Mouse (Mus musculus) induced T-regulatory cell, adult 2 months (primary cell): ENCODE measurements around the gene Hoxb3.

Experiments
- DNase-seq: peaks from one replicate; pipeline ENCODE4 v3.0.0-alpha.2; 2012; ENCODE audit warnings: low read depth

The Hoxb3 gene

DNA sequence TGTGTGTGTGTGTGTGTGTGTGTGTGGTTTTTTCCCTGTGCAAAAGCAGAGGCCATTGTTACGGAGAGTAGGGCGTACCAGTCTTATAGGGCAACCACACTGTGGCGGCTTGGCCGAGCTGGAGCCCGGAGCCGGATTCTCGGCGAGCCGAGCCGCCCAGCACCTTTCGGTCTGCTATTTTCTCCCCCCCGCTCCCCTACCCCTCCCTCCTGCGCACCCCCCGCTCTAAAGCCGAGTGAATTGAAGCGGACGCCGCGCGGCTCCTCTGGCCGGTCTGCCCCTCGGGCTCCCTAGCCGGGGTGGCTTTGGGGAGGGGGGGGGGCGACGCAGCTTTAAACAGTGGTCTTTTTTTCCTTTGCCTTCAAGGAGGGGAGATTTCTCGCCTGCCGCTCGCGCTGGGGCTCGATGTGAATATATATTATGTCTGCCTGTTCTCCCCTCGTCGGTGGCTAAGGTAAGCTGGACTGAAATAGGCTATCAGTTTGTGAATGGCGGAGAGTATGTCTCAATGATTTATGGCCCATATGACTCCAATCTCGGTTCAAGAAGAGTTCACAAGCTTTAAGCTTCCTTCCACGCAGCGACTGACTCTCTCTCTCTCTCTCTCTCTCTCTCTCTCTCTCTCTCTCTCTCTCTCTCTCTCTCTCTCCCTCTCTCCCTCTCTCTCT, 17.7 kb downstream of the Hoxb3 start:
- DNase-seq, result no peak

DNA sequence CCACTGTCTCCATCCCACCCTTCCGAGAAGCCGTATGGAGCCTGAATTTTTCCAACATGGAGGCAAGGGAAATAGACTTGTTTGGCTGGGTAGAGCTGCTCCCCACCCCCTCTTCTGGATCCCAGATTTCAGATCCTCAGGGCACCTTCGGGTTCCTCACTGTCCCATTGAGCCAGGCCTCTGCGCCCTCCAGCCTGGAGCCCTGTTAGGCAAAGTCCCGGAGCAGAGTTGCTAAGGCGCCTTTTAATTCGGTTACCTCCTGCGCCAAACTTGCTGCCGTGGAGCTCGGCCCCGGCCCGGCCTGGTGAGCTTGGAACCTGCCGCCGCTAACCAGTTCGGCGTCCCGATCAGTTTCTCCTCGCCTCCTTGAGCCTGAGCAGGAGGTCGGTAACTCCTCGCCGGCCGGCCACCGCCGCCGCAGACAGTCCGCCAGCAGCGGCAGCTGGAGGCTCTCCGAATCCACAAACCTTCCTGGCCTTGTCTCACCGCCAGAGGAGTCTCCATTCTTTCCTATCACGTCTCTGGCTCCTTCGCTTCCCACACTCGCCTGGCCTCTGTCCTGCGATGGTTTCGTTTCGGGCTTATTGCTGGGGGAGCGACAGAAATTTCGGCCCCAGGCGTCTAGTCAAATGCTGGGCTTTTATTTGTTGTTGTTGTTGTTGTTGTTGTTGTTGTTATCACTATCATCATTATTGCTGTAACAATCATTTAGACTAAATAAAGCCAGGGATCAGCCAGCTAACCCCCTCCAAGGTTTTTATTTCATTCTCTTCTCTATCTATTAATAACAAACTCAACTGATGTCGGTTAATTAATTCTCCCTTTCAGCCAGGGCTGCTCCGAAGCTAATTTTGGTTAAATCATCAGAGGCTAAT, 18.8 kb downstream of the Hoxb3 start:
- no peak for DNase-seq

DNA sequence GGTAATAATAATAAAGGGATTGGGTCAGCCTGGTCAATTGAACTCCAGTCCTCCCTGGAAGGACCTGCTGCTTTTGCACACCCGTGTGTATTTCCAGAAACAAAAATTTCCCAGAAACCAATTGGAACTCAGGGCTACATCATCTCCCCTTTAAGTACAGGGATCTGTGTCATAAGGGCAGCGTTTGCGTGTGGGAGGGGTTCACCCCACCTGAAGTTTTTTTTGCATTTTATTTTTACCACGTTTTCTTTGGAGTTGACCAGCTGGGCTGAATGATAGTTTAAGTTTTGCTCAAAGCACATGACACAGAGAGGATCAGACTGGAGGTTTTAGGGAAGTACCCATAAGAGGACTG, 19.4 kb downstream of the Hoxb3 start:
- DNase-seq, result no peak

DNA sequence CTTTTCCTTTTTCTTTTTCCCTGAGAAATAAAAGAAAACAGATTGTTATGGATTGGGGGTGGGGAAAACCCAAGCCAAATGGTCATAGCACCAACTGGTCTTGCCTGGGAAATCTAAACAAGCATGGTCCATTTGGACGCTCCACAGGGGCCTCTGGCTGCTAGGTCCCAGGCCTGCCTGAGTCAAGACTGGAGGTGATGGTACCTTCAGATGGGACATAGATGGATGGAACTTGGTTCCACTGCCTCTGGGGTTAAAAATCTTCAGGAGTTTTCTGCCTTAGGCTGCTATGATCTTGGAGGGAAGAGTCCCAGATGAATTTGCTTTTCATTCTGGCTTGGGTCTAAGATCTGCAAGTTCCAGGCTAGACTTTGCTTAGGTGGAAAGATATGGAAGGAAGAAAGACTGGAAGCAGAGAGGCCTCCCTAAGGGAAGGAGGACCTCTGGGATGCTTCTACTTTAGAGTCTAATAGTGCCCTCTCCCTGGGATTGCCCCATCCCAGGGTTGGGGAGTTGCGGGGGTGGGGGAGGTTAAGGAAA, 20.1 kb downstream of the Hoxb3 start:
- DNase-seq, result no peak

DNA sequence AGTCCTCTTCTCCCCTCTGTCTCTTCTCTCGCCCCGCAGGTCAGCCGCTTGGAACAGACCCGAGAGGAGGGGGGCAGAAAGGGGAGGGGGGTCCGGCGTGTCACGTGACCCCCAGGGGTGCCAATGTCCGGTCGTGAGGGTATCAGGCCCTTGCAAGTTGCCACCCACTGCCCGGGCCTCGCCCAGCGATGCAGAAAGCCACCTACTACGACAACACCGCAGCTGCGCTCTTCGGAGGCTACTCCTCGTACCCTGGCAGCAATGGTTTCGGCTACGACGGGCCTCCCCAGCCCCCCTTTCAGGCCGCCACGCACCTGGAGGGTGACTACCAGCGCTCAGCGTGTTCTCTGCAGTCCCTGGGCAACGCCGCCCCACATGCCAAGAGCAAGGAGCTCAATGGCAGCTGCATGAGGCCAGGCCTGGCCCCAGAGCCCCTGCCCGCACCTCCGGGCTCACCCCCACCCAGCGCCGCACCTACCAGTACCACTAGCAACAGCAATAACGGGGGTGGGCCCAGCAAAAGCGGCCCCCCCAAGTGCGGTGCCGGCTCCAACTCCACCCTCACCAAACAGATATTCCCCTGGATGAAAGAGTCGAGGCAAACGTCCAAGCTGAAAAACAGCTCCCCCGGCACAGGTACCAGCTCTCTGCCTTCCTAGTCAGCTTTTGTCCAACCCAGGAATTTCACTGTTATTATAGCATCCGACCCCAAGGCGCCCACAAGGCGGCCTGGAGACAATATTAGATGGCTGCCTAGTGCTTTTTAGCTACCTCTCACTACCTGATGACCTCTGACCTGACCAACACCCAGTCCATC, 21.1 kb downstream of the Hoxb3 start:
- no peak for DNase-seq

DNA sequence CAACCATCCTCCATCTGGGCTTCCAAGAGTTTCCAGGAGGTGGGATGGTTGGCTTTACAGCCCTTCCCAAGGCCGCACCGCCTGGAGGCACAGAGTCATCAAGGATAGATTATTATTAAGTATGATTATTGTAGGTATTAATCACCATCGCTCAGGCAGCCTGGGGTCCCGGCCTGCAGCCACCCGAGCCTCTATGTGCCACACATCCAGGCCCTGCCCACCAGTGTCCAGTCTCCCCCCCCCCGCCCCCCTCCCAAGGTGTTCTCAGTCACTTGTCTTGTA, 21.7 kb downstream of the Hoxb3 start:
- DNase-seq, result no peak

GRCm38 (mm10) chr11:96345220-96345892, 22.2 kb downstream of the Hoxb3 start:
- DNase-seq, result no peak

DNA sequence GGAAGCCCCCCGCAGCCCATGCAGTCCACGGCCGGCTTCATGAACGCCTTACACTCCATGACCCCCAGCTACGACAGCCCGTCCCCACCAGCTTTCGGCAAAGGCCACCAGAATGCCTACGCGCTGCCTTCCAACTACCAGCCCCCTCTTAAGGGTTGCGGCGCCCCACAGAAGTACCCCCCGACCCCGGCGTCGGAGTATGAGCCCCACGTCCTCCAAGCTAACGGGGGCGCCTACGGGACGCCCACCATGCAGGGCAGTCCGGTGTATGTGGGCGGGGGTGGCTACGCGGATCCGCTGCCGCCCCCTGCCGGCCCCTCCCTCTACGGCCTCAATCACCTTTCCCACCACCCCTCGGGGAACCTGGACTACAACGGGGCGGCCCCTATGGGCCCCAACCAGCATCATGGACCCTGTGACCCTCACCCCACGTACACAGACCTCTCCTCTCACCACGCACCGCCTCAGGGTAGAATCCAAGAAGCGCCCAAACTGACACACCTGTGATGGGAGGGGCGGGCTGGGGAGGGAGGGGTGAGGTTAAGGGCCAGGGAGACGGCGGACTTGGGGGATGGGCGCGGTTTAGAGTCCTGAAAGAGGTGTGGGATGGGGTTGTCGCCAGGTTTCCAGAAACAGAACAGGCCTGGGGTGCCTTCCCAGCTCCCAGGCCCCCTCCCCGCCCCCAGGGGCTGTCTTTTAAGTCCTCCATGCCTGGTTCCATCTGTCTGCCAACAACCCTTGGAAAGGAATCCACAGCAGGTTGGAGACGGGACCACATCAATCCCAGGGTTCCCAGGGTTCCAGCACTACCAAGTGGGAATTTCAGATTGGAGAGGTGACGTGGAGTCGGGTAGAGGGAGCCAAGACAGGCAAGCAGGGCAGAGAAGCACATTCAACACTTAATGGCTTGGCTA, 23.0 kb downstream of the Hoxb3 start:
- DNase-seq, result no peak

GRCm38 (mm10) chr11:96346916-96347520, 23.9 kb downstream of the Hoxb3 start:
- no peak for DNase-seq

GRCm38 (mm10) chr11:96347717-96348116, 24.6 kb downstream of the Hoxb3 start:
- DNase-seq, result no peak

DNA sequence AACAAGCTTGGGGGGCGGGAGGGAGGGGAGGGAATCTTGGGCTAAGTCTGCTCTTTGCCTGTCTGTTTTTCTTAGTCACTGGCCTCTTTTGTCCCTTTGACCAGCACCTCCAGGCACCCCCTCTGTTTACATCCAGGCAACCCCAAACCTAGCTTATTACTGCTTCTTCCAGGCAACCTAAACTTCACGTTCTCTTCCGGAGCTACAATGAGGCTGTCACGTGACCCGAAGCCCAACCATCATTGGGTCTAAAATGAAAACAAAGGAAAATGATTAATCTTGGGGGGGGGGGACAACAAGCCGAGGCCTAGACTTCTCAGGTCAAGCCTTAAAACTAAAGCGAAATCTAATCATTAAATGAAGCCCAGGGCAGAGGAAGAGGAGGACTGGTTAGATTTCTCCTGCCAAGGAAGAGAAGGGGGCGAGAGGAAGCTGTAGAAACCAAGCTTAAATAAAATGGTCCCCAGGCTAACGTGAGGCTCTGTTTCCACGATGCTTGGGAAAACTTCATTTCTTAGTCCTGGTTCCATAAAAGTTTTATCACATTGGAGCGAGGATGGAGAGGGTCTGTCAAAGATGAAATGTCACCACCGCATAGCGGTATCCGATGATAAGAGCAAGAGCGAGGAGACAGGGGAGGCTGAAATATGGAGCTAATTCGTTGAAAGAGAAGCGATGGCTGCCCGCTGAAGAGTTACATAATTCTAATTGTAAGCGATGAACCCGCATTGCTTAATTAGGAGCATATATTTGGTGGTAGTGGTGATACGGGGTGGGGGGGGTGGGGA, 25.2 kb downstream of the Hoxb3 start:
- no peak for DNase-seq

GRCm38 (mm10) chr11:96348988-96349387, 25.9 kb downstream of the Hoxb3 start:
- DNase-seq, result no peak

- DNase-seq, result no peak
Measured at GRCm38 (mm10) chr11:96349491-96350340, 26.6 kb downstream of the Hoxb3 start.

GRCm38 (mm10) chr11:96350341-96350624, 27.2 kb downstream of the Hoxb3 start, which contains the start of gene Hoxb2:
Gene Hoxb2 (plus strand): TSS chr11:96350525.
- no peak for DNase-seq

DNA sequence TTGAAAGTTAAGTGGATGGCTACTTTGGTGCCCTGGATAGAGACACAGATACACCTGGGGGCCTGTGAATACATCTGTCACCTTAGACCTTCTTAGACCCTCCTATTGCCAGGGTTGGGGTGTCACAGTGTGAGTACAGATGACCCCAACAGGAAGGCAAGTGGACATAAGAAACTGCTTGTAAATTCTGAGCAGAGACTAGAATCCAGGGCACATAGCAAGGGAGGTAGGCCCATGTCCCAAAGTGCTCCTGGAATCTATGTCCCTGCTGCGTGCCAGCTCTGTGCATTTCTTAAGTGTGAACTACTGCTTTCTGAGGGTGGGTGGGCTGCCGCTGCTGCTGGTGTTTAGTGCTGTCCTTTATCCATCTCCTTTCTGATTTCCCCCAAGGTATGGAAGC, 27.7 kb downstream of the Hoxb3 start:
- no peak for DNase-seq

GRCm38 (mm10) chr11:96351312-96351711, 28.2 kb downstream of the Hoxb3 start:
- DNase-seq, result no peak

DNA sequence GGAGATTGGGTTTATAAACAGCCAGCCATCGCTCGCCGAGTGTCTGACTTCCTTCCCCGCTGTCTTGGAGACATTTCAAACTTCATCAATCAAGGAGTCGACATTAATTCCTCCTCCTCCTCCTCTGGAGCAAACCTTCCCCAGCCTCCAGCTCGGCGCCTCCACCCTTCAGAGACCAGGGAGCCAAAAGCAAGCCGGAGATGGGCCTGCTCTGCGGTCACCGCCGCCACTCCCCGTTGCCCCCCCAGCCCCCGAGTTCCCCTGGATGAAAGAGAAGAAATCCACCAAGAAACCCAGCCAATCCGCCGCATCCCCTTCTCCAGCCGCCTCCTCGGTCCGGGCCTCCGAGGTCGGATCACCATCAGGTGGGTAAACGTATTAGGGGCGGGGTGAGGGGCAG, 28.7 kb downstream of the Hoxb3 start:
- no peak for DNase-seq

- peak; percentile 32 for DNase-seq
Measured at GRCm38 (mm10) chr11:96352691-96353521, 29.8 kb downstream of the Hoxb3 start.
